Mouse (Mus musculus): ENCODE measurements around the gene Supt20.
"Not testable (repeated sequence)": the region's sequence is repeated elsewhere in the genome, so short reads cannot be mapped to it uniquely, and the experiment has no call there.

Supt20 gene

DNA sequence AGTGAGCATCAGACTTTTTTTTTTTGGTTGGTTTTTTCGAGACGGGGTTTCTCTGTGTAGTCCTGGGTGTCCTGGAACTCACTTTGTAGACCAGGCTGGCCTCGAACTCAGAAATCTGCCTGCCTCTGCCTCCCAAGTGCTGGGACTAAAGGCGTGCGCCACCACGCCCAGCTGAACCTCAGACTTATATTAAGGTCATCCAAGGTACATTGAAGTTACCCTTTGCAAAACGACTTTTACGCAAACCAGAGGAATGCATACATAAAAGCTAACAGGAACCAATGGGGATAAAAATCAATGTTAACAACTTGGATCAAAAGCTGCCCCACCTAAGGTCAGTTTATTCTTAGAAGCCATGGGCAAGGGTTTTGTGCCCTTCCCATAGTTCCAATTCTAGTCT lies 11.5 kb downstream of the Supt20 start:
- DNase-seq (ENCODE audit: low spot score in 2 of 2): not testable (repeated sequence)

GRCm38 (mm10) chr3:54708972-54709371 lies 16.4 kb downstream of the Supt20 start:
- DNase-seq (ENCODE audit: low spot score in 2 of 2): no peak

- no peak for DNase-seq (ENCODE audit: low spot score in 2 of 2)
Measured at GRCm38 (mm10) chr3:54714253-54714652, 21.6 kb downstream of the Supt20 start, which contains the start of gene Gm21958. Gene Gm21958, minus strand, starts transcription at chr3:54714353.

- DNase-seq (ENCODE audit: low spot score in 2 of 2): peak in 1 of 2 experiments; percentile 50
Measured at GRCm38 (mm10) chr3:54715461-54715860, 22.9 kb downstream of the Supt20 start.

DNA sequence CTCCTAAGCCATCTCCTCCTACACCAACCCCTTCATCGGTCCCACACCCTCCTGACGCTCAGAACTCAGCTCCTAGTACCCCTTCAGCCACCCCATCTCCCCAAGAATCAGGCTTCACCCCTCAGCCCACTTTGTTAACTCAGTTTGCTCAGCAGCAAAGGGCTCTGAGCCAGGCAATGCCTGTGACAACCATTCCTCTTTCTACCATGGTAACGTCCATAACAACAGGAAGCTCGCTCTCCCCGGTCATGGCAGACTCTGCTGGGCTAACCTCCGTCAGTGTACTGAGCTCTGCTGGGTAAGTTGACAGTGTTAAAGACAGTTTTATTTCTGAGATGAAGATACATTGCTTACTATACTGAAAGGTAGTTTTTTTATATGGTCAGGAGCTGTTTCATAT lies 24.7 kb downstream of the Supt20 start:
- no peak for DNase-seq (ENCODE audit: low spot score in 2 of 2)

- no peak for DNase-seq (ENCODE audit: low spot score in 2 of 2)
Measured at GRCm38 (mm10) chr3:54718947-54719346, 26.3 kb downstream of the Supt20 start.

DNA sequence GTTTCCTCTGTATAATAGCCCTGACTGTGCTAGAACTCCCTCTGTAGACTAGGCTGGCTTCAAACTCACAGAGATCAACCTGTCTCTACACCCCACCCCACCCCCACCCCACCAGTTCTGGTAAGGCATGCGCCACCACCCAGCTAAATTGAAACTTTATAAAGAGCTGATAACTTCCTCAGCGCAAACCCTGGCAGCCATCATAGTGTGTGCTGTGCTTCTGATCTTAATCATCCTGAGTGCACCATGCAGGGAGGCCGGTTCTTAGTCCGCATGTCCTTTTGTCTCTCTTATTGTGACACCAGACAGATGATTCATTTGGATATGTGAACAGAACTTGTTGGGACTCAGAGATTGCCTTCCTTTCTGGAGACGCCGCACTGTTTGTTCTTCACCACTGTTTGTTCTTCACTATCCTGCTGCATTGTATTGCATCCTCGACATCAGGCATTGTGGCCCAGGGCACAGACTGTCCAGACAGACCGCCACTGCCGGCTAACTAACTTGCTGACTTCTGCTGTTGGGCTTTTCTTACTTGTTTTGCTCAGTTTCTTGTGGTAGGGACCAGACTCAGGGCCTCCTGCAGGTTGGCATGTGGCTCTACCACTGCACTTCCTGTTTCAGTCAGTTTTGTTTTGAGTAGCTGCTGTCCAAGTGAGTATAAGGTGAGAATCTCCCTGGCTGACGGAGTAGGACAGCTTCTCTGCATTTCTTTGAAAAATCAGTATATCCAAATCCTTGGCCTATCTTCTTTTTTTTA lies 31.3 kb downstream of the Supt20 start:
- peak in 1 of 2 experiments; percentile 27 for DNase-seq (ENCODE audit: low spot score in 2 of 2)

- no peak for DNase-seq (ENCODE audit: low spot score in 2 of 2)
Measured at GRCm38 (mm10) chr3:54725344-54725743, 32.7 kb downstream of the Supt20 start.

GRCm38 (mm10) chr3:54727588-54727987 lies 35.0 kb downstream of the Supt20 start:
- no peak for DNase-seq (ENCODE audit: low spot score in 2 of 2)

DNA sequence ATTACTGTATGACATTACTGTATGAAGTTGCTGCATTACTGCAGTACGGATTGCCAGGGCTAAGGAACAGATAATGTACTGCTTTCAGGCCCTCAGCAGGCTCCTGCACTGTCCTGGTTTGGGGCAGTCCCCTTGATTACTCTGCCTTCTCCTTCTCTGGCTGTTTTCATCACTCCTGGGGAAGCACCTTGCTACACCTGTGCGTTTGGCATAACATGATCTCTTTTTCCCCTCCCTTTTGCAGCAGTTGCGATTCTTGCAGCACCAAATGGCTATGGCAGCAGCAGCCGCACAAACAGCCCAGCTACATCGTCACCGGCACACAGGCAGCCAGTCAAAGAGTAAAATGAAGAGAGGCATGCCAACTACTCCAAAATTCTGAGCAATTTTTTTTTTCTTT lies 35.5 kb downstream of the Supt20 start:
- DNase-seq (ENCODE audit: low spot score in 2 of 2): no peak

- no peak for DNase-seq (ENCODE audit: low spot score in 2 of 2)
Measured at GRCm38 (mm10) chr3:54731626-54732150, 39.1 kb downstream of the Supt20 start.

- no peak for DNase-seq (ENCODE audit: low spot score in 2 of 2)
Measured at GRCm38 (mm10) chr3:54732371-54732770, 39.8 kb downstream of the Supt20 start.

DNA sequence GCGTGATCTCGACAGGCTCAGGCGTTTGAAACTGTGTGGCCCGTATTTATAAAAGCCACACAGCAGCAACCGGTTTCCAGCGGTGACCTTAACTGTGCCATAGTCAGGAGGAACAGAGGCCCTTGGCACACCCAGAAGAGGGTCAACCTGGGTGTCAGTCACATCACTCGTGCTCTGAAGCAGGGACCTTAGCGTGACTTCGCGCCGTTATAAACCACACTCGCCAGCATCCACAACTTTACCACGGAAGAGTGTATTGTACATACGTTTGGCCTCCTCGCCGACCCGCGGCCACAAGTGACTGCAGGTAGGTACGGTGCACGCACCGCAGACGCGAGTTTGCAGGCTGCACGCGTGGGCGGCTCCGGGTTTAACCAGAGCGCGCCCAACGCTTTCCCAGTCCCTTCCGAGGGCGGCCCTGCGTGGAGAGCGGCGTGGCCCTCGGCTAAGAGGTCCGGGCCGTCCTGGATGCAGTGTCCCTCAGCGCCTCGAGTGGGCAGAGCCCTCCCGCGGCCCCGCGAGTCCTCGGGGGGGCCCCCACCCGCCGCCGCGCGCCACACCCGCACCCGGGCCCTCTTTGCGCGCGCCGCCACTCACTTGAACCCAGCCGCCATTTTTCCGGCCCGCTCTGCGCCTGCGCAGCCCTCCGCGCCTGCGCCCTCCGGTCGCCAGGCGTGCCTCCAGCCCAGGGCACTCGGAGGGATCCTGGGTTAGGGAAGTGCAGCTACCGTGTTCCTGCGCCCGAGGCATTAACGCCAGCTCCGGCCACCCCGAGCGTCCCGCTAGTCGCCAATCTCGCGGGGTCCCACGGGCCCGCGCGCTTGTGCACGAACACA lies 42.0 kb downstream of the Supt20 start:
- DNase-seq (ENCODE audit: low spot score in 2 of 2): peak; percentile 65 to 85

DNA sequence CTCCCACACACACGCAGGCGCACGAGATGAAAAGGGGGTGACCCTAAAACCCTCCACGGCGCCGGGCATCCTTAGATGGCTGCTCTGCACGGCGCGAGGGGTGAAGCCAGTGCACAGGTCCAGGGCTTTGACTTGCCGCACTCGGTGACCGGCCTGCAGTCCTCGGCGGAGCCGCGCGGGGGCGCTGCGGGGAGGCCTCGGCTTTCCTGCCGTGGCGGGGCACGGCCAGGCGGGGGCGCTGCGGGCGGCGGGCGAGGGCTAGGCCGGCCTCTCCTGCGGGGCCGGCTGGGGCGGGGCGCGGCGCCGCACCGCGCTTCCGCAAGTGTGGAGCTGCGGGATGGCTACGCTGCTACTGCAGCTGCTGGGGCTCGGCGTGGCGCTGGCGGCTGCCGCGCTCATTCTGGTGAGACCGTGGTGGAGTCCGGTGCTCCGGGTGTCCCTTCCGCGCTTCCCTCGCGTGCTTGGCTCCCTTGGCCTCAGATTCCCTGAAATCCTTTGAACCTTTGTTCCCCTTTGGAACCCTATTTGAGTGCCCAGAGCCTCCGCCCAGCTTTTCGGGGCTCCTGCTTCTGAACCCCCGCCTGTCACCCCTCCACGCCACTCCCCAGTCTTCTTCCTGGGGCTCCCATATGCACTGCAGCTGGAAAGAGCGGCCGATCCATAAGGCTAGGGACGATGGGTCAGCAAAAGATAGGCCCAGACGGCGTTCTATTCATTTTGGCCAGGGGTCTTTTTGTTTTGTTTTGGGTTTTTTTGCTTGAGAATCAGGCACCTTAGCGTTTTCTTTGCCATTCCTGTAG lies 42.8 kb downstream of the Supt20 start, which contains the start of the genes Exosc8 and Alg5:
Gene Exosc8, minus strand, starts transcription at position 147 of the 800 bp plus-strand sequence.
Gene Alg5, plus strand, starts transcription at position 293 of the 800 bp plus-strand sequence.
- DNase-seq (ENCODE audit: low spot score in 2 of 2): peak; percentile 64 to 91

GRCm38 (mm10) chr3:54736101-54736927 lies 43.7 kb downstream of the Supt20 start:
- no peak for DNase-seq (ENCODE audit: low spot score in 2 of 2)

- no peak for DNase-seq (ENCODE audit: low spot score in 2 of 2)
Measured at GRCm38 (mm10) chr3:54737317-54737716, 44.7 kb downstream of the Supt20 start.

GRCm38 (mm10) chr3:54741965-54742364 lies 49.4 kb downstream of the Supt20 start:
- DNase-seq (ENCODE audit: low spot score in 2 of 2): no peak

GRCm38 (mm10) chr3:54745799-54746198 lies 53.2 kb downstream of the Supt20 start:
- no peak for DNase-seq (ENCODE audit: low spot score in 2 of 2)

DNA sequence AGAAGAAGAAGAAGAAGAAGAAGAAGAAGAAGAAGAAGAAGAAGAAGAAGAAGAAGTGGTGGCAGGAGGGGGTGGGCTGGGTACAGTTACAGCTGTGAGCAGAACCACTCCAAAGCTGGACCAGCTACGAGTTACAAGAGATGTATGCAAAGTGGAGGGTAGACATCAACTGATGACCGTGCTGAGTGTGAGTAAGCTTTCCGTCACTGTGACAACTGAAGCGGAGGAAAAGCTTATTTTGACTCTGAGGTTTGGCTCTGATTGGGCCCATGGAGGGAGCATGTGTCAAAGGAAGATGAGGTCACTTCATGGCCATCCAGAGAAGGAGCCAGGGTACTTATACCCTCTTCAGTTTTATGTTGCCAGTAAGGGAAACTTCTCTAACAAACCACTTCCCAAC lies 60.8 kb downstream of the Supt20 start:
- DNase-seq (ENCODE audit: low spot score in 2 of 2): no peak
